Mouse (Mus musculus) C2C12 (cell line): ENCODE results near the gene Slc37a2.

Source experiments
- CTCF ChIP-seq: IDR thresholded peaks from one replicate; pipeline ENCODE4 v1.5.1; 2011; ENCODE audit not compliant: control insufficient read depth, insufficient read depth, insufficient read length
- USF1 ChIP-seq: IDR thresholded peaks from one replicate; pipeline ENCODE4 v1.6.1; 2011; ENCODE audit warnings: low read depth, mild to moderate bottlenecking, control low read depth, moderate library complexity

DNA sequence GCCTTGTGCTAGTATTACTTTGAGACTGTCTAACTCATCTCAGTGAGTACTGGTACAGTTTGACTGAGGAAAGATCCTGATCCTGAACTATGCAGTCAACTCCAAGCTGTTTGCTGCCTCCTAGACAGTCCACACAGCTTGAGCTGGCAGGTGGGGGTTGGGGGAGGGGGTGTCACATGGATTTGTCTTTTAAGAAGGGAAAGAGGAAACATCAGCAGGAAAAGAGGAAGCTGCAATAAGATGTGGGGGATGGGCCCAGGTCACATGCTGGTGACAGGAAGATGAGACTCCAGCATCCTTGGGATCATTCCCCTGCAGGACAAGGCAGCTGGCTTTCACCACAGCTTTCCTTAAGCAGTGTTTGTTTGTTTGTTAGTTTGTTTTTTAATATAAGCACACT, 8.1 kb downstream of the Slc37a2 start:
- TF ChIP-seq CTCF (no peak), USF1 (no peak)
